Mouse (Mus musculus): Measurements from ENCODE around the gene Gdap2. TPM values are rescaled to one million over a fixed set of nuclear protein-coding genes. Genes with fewer than 3 reads are reported as not detected.

Gdap2 gene
- total RNA-seq, 2 experiments from 2014 or later, result 25.0 to 44.6 TPM

- no peak for ATAC-seq (replicated peaks; ENCODE audit: poor library complexity)
These were observed 80.0 kb downstream of the Gdap2 start for GRCm38 (mm10) chr3:100242230-100242629.

- no peak for ATAC-seq (replicated peaks; ENCODE audit: poor library complexity)
These were observed 84.2 kb downstream of the Gdap2 start for GRCm38 (mm10) chr3:100246286-100246825.

Other genes with a start within 250 kb of the Gdap2 start
- 46.1 and 52.5 TPM in 2 replicates for gene Wdr3, start within 50 bp of the Gdap2 start, total RNA-seq (2015)
- gene Wdr3, start within 50 bp of the Gdap2 start, total RNA-seq (2017), result 95.3 and 152 TPM in 2 replicates